Mouse (Mus musculus): ENCODE measurements around the gene Rac3.
A peak's percentile ranks its signal among the peaks of the same experiment; 100 is the strongest.

DNA sequence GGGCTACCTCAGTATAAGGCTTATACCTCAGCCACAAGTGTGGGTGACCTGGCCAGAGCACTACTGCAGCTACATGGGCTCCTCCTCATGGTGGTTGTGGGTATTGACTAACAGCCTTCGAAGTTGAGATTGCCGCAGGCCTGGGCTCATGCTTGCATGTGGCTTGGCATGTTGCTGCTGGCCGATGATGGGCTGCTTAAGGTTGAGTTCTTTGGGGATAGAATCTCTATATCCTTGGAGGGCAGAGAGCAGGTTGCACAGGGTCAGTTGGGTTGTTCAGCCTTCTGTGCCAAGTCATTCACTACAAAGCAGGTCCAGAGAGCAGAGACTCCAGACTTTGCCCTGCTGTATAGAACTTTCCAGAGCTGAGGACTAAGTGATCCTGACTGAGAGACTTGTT lies 41.4 kb upstream of the Rac3 start:
- TF ChIP-seq CTCF (IDR thresholded peaks at IDR 0.05; ENCODE audit: extremely low read depth, insufficient read depth, low read length) (peak; percentile 38), POLR2A (IDR thresholded peaks at IDR 0.05; ENCODE audit: extremely low read depth, insufficient read depth, low read length) (no peak)

Data from cortical plate, adult 2 months (tissue).